Mouse (Mus musculus): Measurements from ENCODE around the gene Wdfy3. TPM values are rescaled to one million over a fixed set of nuclear protein-coding genes. Genes with fewer than 3 reads are reported as not detected.
"Not testable (repeated sequence)": the region's sequence is repeated elsewhere in the genome, so short reads cannot be mapped to it uniquely, and the experiment has no call there.

The Wdfy3 gene
- total RNA-seq, 2 experiments from 2014 or later, result 103 to 105 TPM

DNA sequence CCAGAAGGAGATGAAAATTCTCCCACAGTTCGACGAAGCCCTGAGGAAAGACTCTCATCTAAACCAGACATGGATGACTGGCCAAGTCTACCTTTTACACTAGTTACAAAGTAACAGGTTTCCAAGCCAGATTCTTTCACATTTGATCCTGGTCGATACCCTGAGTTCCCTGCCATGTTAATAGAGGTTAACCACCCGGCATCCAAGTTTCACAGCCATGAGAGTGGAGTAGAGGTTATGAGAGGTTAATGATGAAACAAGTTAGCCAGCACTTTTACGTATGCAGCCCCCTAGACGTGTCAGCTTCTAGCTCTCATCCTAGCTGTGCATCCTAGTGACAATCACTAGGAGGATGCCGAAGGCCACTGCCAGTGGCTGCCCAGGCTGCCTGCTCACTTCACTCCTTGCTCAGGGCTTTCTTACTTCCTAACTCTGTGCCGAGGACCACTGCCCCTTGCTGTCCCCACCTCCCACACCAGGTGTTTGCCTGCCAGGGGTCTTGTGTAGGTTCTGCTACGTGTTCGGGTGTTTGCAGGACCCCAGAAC is 210.8 kb downstream of the Wdfy3 start:
- peak in 1 of 2 experiments; percentile 8 for DNase-seq (ENCODE audit: extremely low spot score in 1 of 2, low spot score in 2 of 2)
- intact Hi-C loops (cut with DNase I), result no loop called here

DNA sequence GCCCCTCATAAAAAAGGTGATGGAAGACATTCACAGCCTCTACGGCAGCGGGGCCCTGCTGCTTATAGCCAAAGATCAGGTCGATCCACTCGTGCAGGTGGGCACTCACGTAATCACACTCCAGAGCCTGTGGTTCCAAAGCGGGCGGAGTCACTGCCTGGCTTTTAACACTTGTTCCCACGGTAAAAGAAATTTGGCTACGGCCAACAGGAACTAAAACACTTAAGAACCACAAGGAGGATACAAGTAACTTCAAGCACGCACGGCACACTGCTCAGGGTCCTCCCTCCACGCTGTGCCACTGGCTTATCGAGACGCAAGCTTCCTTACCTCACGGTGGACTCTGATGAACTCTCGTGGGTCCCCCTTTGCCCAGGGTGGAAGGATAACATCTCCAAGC is 214.2 kb downstream of the Wdfy3 start:
- intact Hi-C loops (cut with DNase I), result no loop called here
- peak in 1 of 2 experiments; percentile 16 for DNase-seq (ENCODE audit: extremely low spot score in 1 of 2, low spot score in 2 of 2)

DNA sequence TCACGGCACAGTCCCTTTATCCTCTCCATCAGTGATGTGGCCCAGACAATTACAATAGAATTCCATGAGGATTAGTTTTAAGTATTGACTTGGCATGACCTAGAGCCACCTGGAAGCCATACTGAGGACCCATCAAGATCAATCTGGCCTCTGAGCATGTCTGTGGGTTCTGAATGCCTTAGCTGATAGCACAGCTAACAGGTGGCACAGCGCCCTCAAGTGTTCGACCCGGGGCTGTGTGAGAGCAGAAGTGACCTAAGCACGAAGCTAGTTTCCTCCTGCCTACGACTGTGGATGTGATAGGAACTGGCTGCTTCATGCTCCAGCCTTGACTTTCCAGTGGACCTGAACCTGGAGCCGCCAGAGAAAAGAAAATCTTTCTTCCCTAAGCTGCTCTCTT is 215.1 kb downstream of the Wdfy3 start:
- intact Hi-C loops (cut with DNase I), result loop anchor here (5.0 kb wide), 1 partner anchor 58 kb away; no protein-coding TSS in a partner anchor
- peak in 1 of 2 experiments; percentile 40 for DNase-seq (ENCODE audit: extremely low spot score in 1 of 2, low spot score in 2 of 2)

DNA sequence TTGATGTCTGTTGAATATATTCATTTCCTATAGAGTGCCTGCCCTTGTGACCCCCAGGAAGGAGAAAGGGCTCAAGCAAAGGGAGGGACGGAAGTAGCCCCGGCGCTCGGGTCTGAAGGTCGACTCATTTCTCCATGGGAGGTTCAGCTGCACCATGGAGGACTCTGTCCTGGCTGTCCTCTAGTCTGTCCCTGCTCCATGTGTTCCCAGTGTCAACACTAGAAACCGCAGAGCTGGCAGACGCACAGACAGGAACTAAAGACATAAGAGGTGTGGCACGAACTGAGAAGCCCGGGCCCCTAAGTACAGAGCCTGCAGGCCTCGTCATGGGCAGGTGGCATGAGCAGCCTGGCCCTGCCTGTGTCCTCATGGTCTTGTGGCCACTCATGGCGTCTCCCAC is 215.6 kb downstream of the Wdfy3 start:
- intact Hi-C loops (cut with DNase I), result loop anchor here (5.0 kb wide), 1 partner anchor 58 kb away; no protein-coding TSS in a partner anchor
- DNase-seq (ENCODE audit: extremely low spot score in 1 of 2, low spot score in 2 of 2), result peak in 1 of 2 experiments; percentile 16

DNA sequence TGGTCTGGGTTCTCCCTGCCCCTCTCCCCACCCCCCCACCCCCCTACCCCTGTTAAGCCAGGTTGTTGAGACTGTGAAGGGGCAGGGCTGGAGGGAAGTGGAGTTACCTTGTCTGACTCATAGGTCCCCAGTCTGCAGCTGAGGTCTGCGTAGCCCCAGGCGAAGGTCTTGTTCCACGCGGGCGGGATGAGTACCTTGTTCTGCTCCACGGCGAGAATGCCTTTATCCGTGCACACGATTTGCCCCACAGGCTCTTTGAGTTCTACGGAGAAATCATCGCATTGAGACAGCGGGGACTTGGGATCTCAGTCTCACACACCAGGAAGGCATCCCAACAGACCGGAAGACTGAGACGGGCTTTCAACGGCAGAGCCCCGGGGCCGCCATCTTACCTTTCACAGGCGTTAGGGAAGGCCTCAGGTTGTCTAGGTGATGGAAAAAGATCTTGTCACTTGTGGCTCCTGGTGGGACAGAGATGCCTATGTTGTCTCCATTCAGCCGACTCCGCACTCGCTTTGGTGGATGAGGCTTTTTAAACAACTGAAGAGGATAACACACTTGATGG is 217.5 kb downstream of the Wdfy3 start:
- intact Hi-C loops (cut with DNase I), result loop anchor here (5.0 kb wide), 1 partner anchor 60 kb away; no protein-coding TSS in a partner anchor
- peak in 1 of 2 experiments; percentile 15 for DNase-seq (ENCODE audit: extremely low spot score in 1 of 2, low spot score in 2 of 2)

GRCm38 (mm10) chr5:101851133-101851532 is 218.6 kb downstream of the Wdfy3 start:
- DNase-seq (ENCODE audit: extremely low spot score in 1 of 2, low spot score in 2 of 2), result peak in 1 of 2 experiments; percentile 6
- intact Hi-C loops (cut with DNase I), result loop anchor here (5.0 kb wide), 1 partner anchor 61 kb away; no protein-coding TSS in a partner anchor

GRCm38 (mm10) chr5:101847762-101848161 is 222.0 kb downstream of the Wdfy3 start:
- DNase-seq (ENCODE audit: extremely low spot score in 1 of 2, low spot score in 2 of 2), result peak in 1 of 2 experiments; percentile 13
- intact Hi-C loops (cut with DNase I), result no loop called here

- DNase-seq (ENCODE audit: extremely low spot score in 1 of 2, low spot score in 2 of 2), result peak in 1 of 2 experiments; percentile 13
- intact Hi-C loops (cut with DNase I), result no loop called here
Observed at GRCm38 (mm10) chr5:101847323-101847722, 222.4 kb downstream of the Wdfy3 start.

DNA sequence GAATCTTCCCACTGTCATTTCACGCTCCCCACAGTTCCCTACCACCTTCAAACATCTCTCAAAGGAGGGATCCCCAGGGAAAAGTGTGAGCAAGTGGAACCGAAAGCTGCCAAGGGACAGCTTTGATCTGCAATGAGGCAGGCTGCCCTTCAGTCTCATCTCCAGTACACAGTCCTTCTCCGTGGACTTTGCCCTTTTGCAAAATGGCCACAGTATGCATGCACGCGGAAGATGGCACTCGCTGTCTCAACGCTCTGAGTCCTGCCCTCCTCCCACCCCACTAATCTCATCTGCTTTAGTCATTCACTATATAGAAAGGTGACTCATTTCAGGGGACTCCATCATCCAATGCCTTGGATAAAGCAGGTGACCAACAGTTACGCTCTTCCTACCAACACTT is 223.8 kb downstream of the Wdfy3 start:
- DNase-seq (ENCODE audit: extremely low spot score in 1 of 2, low spot score in 2 of 2), result no peak
- intact Hi-C loops (cut with DNase I), result no loop called here

DNA sequence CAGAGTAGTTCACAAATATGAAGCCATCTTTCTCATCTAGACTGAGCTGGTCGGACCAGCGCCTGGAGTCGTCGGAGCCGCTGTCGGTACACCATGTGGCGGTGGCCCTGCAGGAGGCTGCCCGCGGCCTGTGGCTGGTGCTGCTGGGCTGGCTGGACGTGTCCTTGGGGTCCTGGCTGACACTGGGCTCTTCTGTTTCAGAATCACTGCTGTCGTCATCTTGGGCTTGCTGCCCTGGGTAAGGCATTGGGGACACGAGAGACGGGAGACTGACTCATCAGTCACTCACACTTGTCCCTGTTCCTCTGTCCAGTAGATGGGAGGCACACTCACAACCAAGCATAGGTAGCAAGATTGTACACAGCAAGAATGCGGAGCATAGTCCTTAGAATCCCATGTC is 224.7 kb downstream of the Wdfy3 start:
- intact Hi-C loops (cut with DNase I), result no loop called here

DNA sequence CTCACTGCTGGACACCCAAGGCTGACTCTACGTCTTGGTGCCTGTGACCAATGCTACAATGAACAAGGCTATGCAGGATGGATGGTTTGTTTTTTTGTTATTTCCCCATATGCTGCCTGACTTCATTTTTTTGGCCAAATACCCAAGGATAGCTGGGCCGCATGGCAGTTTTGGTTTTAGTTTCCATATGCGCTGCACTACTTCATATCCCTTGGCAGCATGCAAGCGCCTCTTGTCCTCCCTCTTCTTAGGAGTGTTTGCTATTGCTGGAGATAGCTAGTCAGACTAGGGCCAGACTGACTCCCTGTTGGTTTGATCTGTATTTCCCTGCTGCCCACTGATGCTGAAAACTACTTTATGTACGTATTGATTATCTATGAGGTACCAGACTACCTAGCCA is 229.2 kb downstream of the Wdfy3 start:
- DNase-seq (ENCODE audit: extremely low spot score in 1 of 2, low spot score in 2 of 2), result no peak
- intact Hi-C loops (cut with DNase I), result no loop called here

More for the DNA sequence above, 224.7 kb downstream of the Wdfy3 start:
- DNase-seq (ENCODE audit: extremely low spot score in 1 of 2, low spot score in 2 of 2), result no peak

GRCm38 (mm10) chr5:101837605-101838004 is 232.1 kb downstream of the Wdfy3 start:
- DNase-seq (ENCODE audit: extremely low spot score in 1 of 2, low spot score in 2 of 2); intact Hi-C loops (cut with DNase I): not testable (repeated sequence)

DNA sequence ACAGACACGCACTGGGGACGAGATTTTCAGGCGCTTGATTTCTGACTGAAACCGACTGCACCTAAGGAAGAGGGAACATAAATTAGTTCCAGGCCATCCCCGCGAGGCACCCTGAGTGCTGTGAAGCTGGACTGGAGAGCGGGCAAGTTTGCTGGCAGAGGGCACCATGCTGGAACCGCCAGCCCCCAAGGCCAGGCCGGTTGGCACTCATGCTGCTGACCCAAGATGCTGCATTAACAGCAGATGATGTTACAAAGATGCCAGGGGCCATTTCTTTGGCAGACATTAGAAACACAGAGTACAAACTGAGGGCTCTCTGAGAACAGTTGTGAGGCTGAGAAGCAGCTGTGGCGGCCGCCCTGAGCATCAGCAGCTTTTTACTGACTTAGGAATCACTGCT is 233.5 kb downstream of the Wdfy3 start:
- DNase-seq (ENCODE audit: extremely low spot score in 1 of 2, low spot score in 2 of 2), result peak in 1 of 2 experiments; percentile 13
- intact Hi-C loops (cut with DNase I), result no loop called here

DNA sequence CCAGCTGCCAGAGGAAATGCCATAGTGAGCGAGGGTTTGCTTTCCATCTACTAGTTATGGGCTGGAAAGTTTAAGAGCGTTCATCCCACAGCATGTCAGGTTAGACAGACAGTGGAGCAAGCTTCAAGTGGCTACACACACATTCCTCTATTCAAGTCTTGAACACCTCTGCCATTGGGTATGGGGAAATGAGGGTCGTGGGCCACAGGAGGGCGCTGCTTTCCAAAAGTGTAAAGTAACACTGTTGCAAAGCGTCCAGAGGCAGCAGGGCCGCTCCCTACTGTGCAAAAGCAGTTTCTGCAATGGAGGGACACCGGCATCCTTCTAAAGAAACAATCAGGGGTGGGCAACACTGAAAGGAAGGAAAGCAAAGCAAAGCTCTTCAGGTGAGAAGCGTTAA is 235.8 kb downstream of the Wdfy3 start:
- intact Hi-C loops (cut with DNase I), result no loop called here
- DNase-seq (ENCODE audit: extremely low spot score in 1 of 2, low spot score in 2 of 2), result peak in 1 of 2 experiments; percentile 24

DNA sequence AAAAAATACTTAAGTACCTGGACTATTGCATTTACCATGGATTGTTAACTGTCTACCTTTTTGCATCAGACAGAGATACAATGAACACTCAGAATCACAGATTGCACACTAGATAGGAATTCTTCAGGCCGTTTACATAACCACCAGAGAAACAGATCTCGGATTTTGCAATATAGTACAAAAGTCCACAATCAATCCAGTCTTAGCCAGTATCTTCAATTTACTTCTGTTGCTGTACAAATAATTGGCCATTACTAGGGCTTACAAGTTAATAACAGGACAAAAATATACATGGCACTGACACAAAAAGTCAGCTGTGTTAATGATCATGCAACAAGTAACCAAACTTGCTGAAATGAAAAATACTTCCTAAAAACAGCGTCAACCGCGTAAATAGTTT is 236.7 kb downstream of the Wdfy3 start:
- DNase-seq (ENCODE audit: extremely low spot score in 1 of 2, low spot score in 2 of 2), result no peak
- intact Hi-C loops (cut with DNase I), result no loop called here

- intact Hi-C loops (cut with DNase I), result no loop called here
- DNase-seq (ENCODE audit: extremely low spot score in 1 of 2, low spot score in 2 of 2), result no peak
Observed at GRCm38 (mm10) chr5:101832042-101832441, 237.7 kb downstream of the Wdfy3 start.

GRCm38 (mm10) chr5:101830180-101830579 is 239.5 kb downstream of the Wdfy3 start:
- intact Hi-C loops (cut with DNase I), result no loop called here
- DNase-seq (ENCODE audit: extremely low spot score in 1 of 2, low spot score in 2 of 2), result no peak

DNA sequence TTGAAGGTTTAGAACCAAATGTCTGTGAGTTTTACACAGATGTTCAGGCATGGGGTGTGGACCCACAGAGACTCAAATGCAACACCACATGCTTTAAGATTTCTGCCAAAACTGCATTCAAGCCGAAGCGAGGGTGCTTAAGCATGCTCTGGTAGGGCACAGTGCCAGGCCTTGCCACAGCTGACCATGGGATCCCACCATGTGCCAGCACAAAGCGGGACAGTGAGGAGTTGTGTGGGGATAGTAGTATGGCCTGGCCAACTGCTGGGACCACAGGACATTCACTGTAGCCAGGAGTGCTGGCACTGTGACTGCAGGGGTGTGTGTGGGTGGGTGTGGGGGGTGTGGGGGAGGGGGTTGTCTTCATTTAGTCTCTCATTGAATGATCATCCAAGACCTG is 240.8 kb downstream of the Wdfy3 start:
- no peak for DNase-seq (ENCODE audit: extremely low spot score in 1 of 2, low spot score in 2 of 2)
- intact Hi-C loops (cut with DNase I), result loop anchor here (5.0 kb wide), 1 partner anchor 62 kb away; the partner anchor contains the start of gene Cds1

- intact Hi-C loops (cut with DNase I), result loop anchor here (5.0 kb wide), 1 partner anchor 60 kb away; the partner anchor contains the start of gene Cds1
- no peak for DNase-seq (ENCODE audit: extremely low spot score in 1 of 2, low spot score in 2 of 2)
Observed at GRCm38 (mm10) chr5:101827477-101827876, 242.2 kb downstream of the Wdfy3 start.

DNA sequence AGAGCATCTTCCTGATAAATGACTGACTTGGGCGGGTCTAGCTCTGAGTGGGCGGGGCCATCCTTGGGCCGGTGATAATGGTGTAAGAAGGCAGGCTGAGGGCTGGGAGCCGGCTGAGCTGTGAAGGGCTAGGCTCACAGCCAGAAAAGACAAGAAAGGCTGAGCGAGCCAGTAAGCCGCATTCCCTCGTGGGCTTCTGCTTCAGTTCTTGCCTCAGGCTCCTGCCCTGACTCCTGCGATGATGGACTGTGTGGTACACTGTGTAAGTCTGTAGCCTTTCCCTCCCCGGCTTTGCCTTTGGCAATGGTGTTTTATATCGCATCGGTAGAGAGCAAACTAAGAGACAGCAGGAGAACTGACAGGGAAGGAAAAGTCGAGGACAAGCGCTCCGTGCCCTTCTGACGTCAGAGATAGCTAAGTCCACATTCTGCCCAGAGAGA is 243.2 kb downstream of the Wdfy3 start:
- DNase-seq (ENCODE audit: extremely low spot score in 1 of 2, low spot score in 2 of 2), result peak in 1 of 2 experiments; percentile 70
- intact Hi-C loops (cut with DNase I), result loop anchor here (5.0 kb wide), 1 partner anchor 59 kb away; the partner anchor contains the start of gene Cds1

Data from left cerebral cortex, postnatal 10 days (tissue).